Mouse (Mus musculus) embryonic fibroblast, embryonic 13.5 days (primary cell): Measurements from ENCODE around the gene Unc5c.

Experiments used
- CTCF ChIP-seq: IDR thresholded peaks from 2 replicates; pipeline ENCODE4 v1.5.1; 2011; ENCODE audit warnings: mild to moderate bottlenecking, control low read depth, low read length, moderate library complexity, borderline replicate concordance; ENCODE audit not compliant: insufficient read depth
- POLR2A ChIP-seq: IDR thresholded peaks from 2 replicates; pipeline ENCODE4 v1.6.1; 2011; ENCODE audit warnings: low read depth, mild to moderate bottlenecking, control low read depth, low read length, moderate library complexity

- no peak for TF ChIP-seq CTCF
- TF ChIP-seq POLR2A: no peak
Measured at GRCm38 (mm10) chr3:141757259-141757658, 292.2 kb downstream of the Unc5c start.
